Mouse (Mus musculus) heart, adult 2 months (tissue): Measurements from ENCODE around the gene Slc6a3. TPM values are rescaled to one million over a fixed set of nuclear protein-coding genes. Genes with fewer than 3 reads are reported as not detected.

Experiments used
- DNase-seq, 2 experiments: peaks; one replicate each; pipeline ENCODE4 v3.0.0; 2021
- H3K27ac ChIP-seq: fragments of 200-600 bp; 2 replicates; pipeline ENCODE4 v1.8.1; 2022
- H3K27me3 ChIP-seq: fragments of 200-500 bp; 2 replicates; pipeline ENCODE4 v1.6.1; 2012; ENCODE audit warnings: mild to moderate bottlenecking, low read length, inconsistent platforms, mixed read lengths; ENCODE audit not compliant: control insufficient read depth, insufficient read depth
- H3K36me3 ChIP-seq: fragments of 200-500 bp; 2 replicates; pipeline ENCODE4 v1.6.1; 2012; ENCODE audit warnings: low read length, inconsistent platforms; ENCODE audit not compliant: control insufficient read depth, insufficient read depth
- H3K4me1 ChIP-seq: fragments of 200-500 bp; 2 replicates; pipeline ENCODE4 v1.6.1; 2011; ENCODE audit warnings: low read length; ENCODE audit not compliant: control insufficient read depth, insufficient read depth
- H3K4me3 ChIP-seq: fragments of 200-600 bp; 2 replicates; pipeline ENCODE4 v1.8.1; 2022
- H3K79me2 ChIP-seq: fragments of 200-500 bp; replicated peaks from 2 replicates; pipeline ENCODE4 v1.6.1; 2012; ENCODE audit warnings: mild to moderate bottlenecking, inconsistent platforms, low read length, moderate library complexity, mixed read lengths; ENCODE audit not compliant: control insufficient read depth, insufficient read depth
- H3K9ac ChIP-seq: fragments of 200-500 bp; 2 replicates; pipeline ENCODE4 v1.6.1; 2012; ENCODE audit warnings: low read depth, mild to moderate bottlenecking, control low read depth, inconsistent platforms, low read length, mixed read lengths
- CTCF ChIP-seq: fragments of 200-600 bp; IDR thresholded peaks from 2 replicates; pipeline ENCODE4 v1.8.1; 2022; ENCODE audit warnings: antibody characterized with exemption, mild to moderate bottlenecking, moderate library complexity
- EP300 ChIP-seq: fragments of 200-500 bp; IDR thresholded peaks from 2 replicates; pipeline ENCODE4 v1.6.1; 2011; ENCODE audit warnings: low read depth, low read length, control low read depth; ENCODE audit not compliant: insufficient read depth
- POLR2A ChIP-seq: fragments of 200-500 bp; IDR thresholded peaks from 2 replicates; pipeline ENCODE4 v1.6.1; 2011; ENCODE audit warnings: mild to moderate bottlenecking, low read depth, low read length, control low read depth; ENCODE audit not compliant: insufficient read depth
- WGBS: fragments of 180-500 bp; shearing (Covaris S2); methylation state at CpG from one replicate; pipeline ENCODE4 v1.1.7; 2018; 5-methylcytosine and 5-hydroxymethylcytosine counted together
- intact Hi-C: fragments of 180-260 bp; cut with DNase I; formaldehyde crosslinking; loops from one replicate; pipeline ENCODE4 v1.15.1; 2025
- polyA plus RNA-seq: library from polyadenylated mRNA; depleted of rRNA; stranded (reverse); fragments of >200 nt; gene quantifications from 2 replicates; pipeline ENCODE4 v1.2.3, GENCODE M21; 2012
- total RNA-seq, 2 experiments: library from RNA; stranded (reverse); gene quantifications; 2 replicates each; pipeline ENCODE4 v1.2.3; 2021

Gene Slc6a3
- total and polyA plus RNA-seq, 3 experiments: not detected

- no peak overlapping the region for H3K9ac ChIP-seq
- no peaks in the 10 kb centered on the region for H3K79me2 ChIP-seq
- intact Hi-C loops: no loop called here
- no peak for TF ChIP-seq EP300
- no peak for TF ChIP-seq CTCF
- TF ChIP-seq POLR2A: no peak
- H3K4me3 ChIP-seq: no peak overlapping the region
- H3K27ac ChIP-seq: no peak overlapping the region
- DNase-seq: no peak
- no peaks in the 10 kb centered on the region for H3K4me1 ChIP-seq
- H3K36me3 ChIP-seq: no peaks in the 10 kb centered on the region
- 61% methylated on average over 4 of the region's 4 CpGs for WGBS
- no peaks in the 10 kb centered on the region; the same call in 1 of the 2 replicates for H3K27me3 ChIP-seq
These were observed 59.7 kb downstream of the Slc6a3 start for GRCm38 (mm10) chr13:73596276-73596675.

GRCm38 (mm10) chr13:73600217-73600616 lies 63.7 kb downstream of the Slc6a3 start:
- Histone ChIP-seq H3K4me1 (peaks cover 7% of the 10 kb centered on the region), H3K36me3 (no peaks in the 10 kb centered on the region; the same call in 1 of the 2 replicates), H3K9ac (no peak overlapping the region), H3K27ac (no peak overlapping the region), H3K27me3 (no peaks in the 10 kb centered on the region), H3K4me3 (no peak overlapping the region), H3K79me2 (no peaks in the 10 kb centered on the region)
- intact Hi-C loops: loop anchor here (5.0 kb wide), 1 partner anchor 462 kb away; the partner anchor contains the start of gene Cep72
- TF ChIP-seq POLR2A (no peak), CTCF (no peak), EP300 (no peak)
- DNase-seq: no peak
- 34% methylated on average over 4 of the region's 4 CpGs for WGBS

- H3K36me3 ChIP-seq: no peaks in the 10 kb centered on the region; the same call in 1 of the 2 replicates
- H3K4me1 ChIP-seq: peaks cover 7% of the 10 kb centered on the region
- peak overlapping the region; percentile 83; the same call in 1 of the 2 replicates for H3K27ac ChIP-seq
- WGBS: 49% methylated on average over 4 of the region's 4 CpGs
- H3K79me2 ChIP-seq: no peaks in the 10 kb centered on the region; the same call in 1 of the 2 replicates
- no peak for DNase-seq
- H3K9ac ChIP-seq: no peak overlapping the region
- H3K4me3 ChIP-seq: peak overlapping the region; percentile 72
- intact Hi-C loops: loop anchor here (1.0 to 5.0 kb wide), 2 partner anchors 275 to 459 kb away; partner anchors contain the start of genes Cep72, Mrpl36 and Ndufs6
- H3K27me3 ChIP-seq: no peaks in the 10 kb centered on the region
- TF ChIP-seq POLR2A (no peak), CTCF (no peak), EP300 (no peak)
These were observed 66.5 kb downstream of the Slc6a3 start for GRCm38 (mm10) chr13:73603046-73603445.

GRCm38 (mm10) chr13:73603522-73604155 lies 67.1 kb downstream of the Slc6a3 start, which contains the start of gene Clptm1l:
Gene Clptm1l (plus strand): TSS chr13:73604006.
- Histone ChIP-seq H3K36me3 (no peaks in the 10 kb centered on the region; the same call in 1 of the 2 replicates), H3K9ac (peak within 1 kb of the TSS; percentile 78), H3K27ac (peak within 1 kb of the TSS; percentile 83), H3K4me1 (peaks cover 7% of the 10 kb centered on the region), H3K4me3 (peak within 1 kb of the TSS; percentile 72), H3K79me2 (no peaks in the 10 kb centered on the region; the same call in 1 of the 2 replicates), H3K27me3 (no peaks in the 10 kb centered on the region)
- WGBS: under 1% methylated on average over 53 of the region's 53 CpGs
- TF ChIP-seq POLR2A (peak; percentile 83), EP300 (peak; percentile 51; the same call in 1 of the 2 replicates), CTCF (0 out of 2 replicates have a peak, but pooled peaks have one; percentile 6)
- DNase-seq: peak; percentile 97 to 98
- intact Hi-C loops: loop anchor here (1.0 to 5.0 kb wide), 2 partner anchors 275 to 459 kb away; partner anchors contain the start of genes Cep72, Mrpl36 and Ndufs6

GRCm38 (mm10) chr13:73604156-73604957 lies 67.8 kb downstream of the Slc6a3 start:
- H3K36me3 ChIP-seq: no peaks in the 10 kb centered on the region; the same call in 1 of the 2 replicates
- H3K4me1 ChIP-seq: peaks cover 7% of the 10 kb centered on the region
- H3K79me2 ChIP-seq: no peaks in the 10 kb centered on the region; the same call in 1 of the 2 replicates
- intact Hi-C loops: loop anchor here (5.0 kb wide), 1 partner anchor 458 kb away; the partner anchor contains the start of gene Cep72
- TF ChIP-seq EP300 (no peak), CTCF (no peak)
- peak overlapping the region; percentile 83 for H3K27ac ChIP-seq
- no peak for DNase-seq
- peak overlapping the region; percentile 78 for H3K9ac ChIP-seq
- H3K27me3 ChIP-seq: no peaks in the 10 kb centered on the region
- H3K4me3 ChIP-seq: peak overlapping the region; percentile 72
- 2% methylated on average over 39 of the region's 39 CpGs for WGBS
